Mouse (Mus musculus) left cerebral cortex, adult 18-20 months (tissue): ENCODE measurements around the gene Dcun1d1. TPM values are rescaled to one million over a fixed set of nuclear protein-coding genes. Genes with fewer than 3 reads are reported as not detected.

ENCODE experiments used
- total RNA-seq, 2 experiments: library from RNA; stranded (reverse); gene quantifications; 2 replicates each; pipeline ENCODE4 v1.2.3; 2021

Gene Dcun1d1
- total RNA-seq, 2 experiments from 2014 or later: 71.7 to 75.0 TPM

Other genes starting within 250 kb of the Dcun1d1 start
- gene Atp11b, start 183.3 kb downstream of the Dcun1d1 start, total RNA-seq: 10 to 100 TPM; 90.7 to 92.3 TPM
- gene Mccc1, start 63.2 kb upstream of the Dcun1d1 start, total RNA-seq: 10 to 100 TPM; 30.8 to 33.3 TPM
- gene Ccdc144b, start 116.1 kb upstream of the Dcun1d1 start, total RNA-seq: not detected
- 10 to 100 TPM; 40.2 to 41.3 TPM for gene Acad9, start 128.5 kb upstream of the Dcun1d1 start, total RNA-seq
- gene D3Ertd254e, start 213.6 kb upstream of the Dcun1d1 start, total RNA-seq: 10 to 100 TPM; 19.5 to 20.7 TPM